Mouse (Mus musculus): ENCODE measurements at regions not wholly inside any gene's neighbourhood (a gene's known extent, or its start where the extent isn't known, plus 50 kb on each side); places are given as distances from the start of the nearest gene placed in this dataset.

DNA sequence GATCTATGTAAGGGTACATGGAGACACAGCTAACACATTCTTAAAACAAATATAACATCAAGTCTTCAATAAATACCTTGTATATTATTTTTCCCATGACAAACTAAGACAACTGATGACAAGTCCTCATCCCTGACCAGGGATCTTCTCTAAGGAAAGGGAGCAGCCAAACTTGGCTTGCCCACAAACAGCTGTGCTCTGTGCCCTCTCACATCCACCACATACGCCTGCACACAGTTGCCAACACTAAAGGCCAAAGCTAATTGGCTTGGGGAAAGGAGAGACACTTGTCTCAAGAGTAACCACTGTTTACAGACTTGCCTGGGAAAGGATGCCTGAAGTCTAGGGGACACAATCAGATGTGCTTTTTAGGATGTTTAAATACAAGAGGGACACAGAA is 241.3 kb upstream of the Marcks start:
- no peak for TF ChIP-seq CTCF (IDR thresholded peaks at IDR 0.05; ENCODE audit: low read depth)
- no peak for TF ChIP-seq EP300 (IDR thresholded peaks at IDR 0.05; ENCODE audit: low read depth)
